Mouse (Mus musculus) adrenal gland, postnatal 25 days (tissue): ENCODE data around the gene Usp47. TPM values are rescaled to one million over a fixed set of nuclear protein-coding genes. Genes with fewer than 3 reads are reported as not detected.
A peak's percentile ranks its signal among the peaks of the same experiment; 100 is the strongest.
"Not testable (repeated sequence)": the region's sequence is repeated elsewhere in the genome, so short reads cannot be mapped to it uniquely, and the experiment has no call there.

Experiments used
- DNase-seq: peaks from one replicate; pipeline ENCODE4 v3.0.0; 2021; ENCODE audit warnings: mixed read lengths
- total RNA-seq: library from RNA; stranded (reverse); gene quantifications from 2 replicates; pipeline ENCODE4 v1.2.3, GENCODE M21; 2021

The Usp47 gene
- total RNA-seq, 1 experiment from 2014 or later: 75.9 TPM

- DNase-seq: no peak
These were observed 17.0 kb downstream of the Usp47 start for GRCm38 (mm10) chr7:112040271-112040670.

GRCm38 (mm10) chr7:112042758-112043157, 19.5 kb downstream of the Usp47 start:
- no peak for DNase-seq

- no peak for DNase-seq
These were observed 21.9 kb downstream of the Usp47 start for GRCm38 (mm10) chr7:112045249-112045648.

- no peak for DNase-seq
These were observed 22.6 kb downstream of the Usp47 start for GRCm38 (mm10) chr7:112045794-112046388.

GRCm38 (mm10) chr7:112048643-112049042, 25.3 kb downstream of the Usp47 start:
- no peak for DNase-seq

GRCm38 (mm10) chr7:112053667-112054066, 30.4 kb downstream of the Usp47 start:
- DNase-seq: no peak

- no peak for DNase-seq
These were observed 32.8 kb downstream of the Usp47 start for GRCm38 (mm10) chr7:112055901-112056625.

GRCm38 (mm10) chr7:112074868-112075267, 51.6 kb downstream of the Usp47 start:
- no peak for DNase-seq

- DNase-seq: no peak
These were observed 59.3 kb downstream of the Usp47 start for GRCm38 (mm10) chr7:112082636-112083035.

- no peak for DNase-seq
These were observed 60.9 kb downstream of the Usp47 start for GRCm38 (mm10) chr7:112084222-112084621.

GRCm38 (mm10) chr7:112085062-112085461, 61.8 kb downstream of the Usp47 start:
- peak; percentile 91 for DNase-seq

GRCm38 (mm10) chr7:112086186-112086585, 62.9 kb downstream of the Usp47 start:
- DNase-seq: no peak

GRCm38 (mm10) chr7:112094923-112095322, 71.6 kb downstream of the Usp47 start:
- DNase-seq: not testable (repeated sequence)

- no peak for DNase-seq
These were observed 77.6 kb downstream of the Usp47 start for GRCm38 (mm10) chr7:112100887-112101286.

- DNase-seq: no peak
These were observed 79.6 kb downstream of the Usp47 start for GRCm38 (mm10) chr7:112102933-112103332.

GRCm38 (mm10) chr7:112103816-112104215, 80.5 kb downstream of the Usp47 start:
- no peak for DNase-seq

- no peak for DNase-seq
These were observed 85.5 kb downstream of the Usp47 start for GRCm38 (mm10) chr7:112108757-112109156.

- no peak for DNase-seq
These were observed 87.5 kb downstream of the Usp47 start for GRCm38 (mm10) chr7:112110638-112111372.

GRCm38 (mm10) chr7:112117501-112117900, 94.2 kb downstream of the Usp47 start:
- no peak for DNase-seq

GRCm38 (mm10) chr7:112118086-112118485, 94.8 kb downstream of the Usp47 start:
- DNase-seq: no peak

GRCm38 (mm10) chr7:112119248-112119647, 95.9 kb downstream of the Usp47 start:
- DNase-seq: no peak

GRCm38 (mm10) chr7:112120861-112121810, 97.8 kb downstream of the Usp47 start:
- no peak for DNase-seq
